Mouse (Mus musculus): ENCODE results near the gene Slc16a7.

The Slc16a7 gene

DNA sequence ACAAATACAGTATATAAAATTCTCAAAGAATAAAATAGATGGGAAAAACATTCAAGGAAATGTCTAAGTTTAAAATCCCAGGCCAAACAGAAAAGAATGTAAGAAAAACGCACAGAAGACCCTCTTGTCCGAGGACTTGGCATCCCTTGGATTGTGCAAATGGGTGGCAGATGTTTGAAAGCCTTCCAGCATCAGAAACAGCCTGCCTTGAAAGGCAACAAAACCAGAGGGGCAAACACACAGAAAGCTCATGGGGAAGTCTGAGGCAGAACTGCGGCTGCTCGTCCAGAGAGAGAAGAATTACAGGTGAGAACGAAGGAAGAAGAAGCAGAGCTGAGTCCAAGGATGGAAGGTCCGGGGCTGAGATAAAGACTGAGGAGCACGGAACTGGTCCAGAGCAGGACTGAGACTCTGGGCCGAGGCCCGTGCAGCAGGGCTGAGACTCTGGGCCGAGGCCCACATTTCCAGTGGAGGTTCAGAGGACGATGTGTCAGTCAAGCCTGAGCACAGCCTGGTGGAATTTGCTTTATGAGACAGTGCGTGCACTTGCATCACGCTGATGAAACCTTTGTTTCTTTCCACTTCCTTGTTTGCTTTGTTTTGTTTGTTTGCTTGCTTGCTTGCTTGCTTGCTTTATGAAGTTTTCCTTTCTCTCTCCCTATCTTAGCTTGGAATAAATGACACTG is 65.0 kb downstream of the Slc16a7 start:
- WGBS, result 53% methylated on average over 13 of the region's 13 CpGs

DNA sequence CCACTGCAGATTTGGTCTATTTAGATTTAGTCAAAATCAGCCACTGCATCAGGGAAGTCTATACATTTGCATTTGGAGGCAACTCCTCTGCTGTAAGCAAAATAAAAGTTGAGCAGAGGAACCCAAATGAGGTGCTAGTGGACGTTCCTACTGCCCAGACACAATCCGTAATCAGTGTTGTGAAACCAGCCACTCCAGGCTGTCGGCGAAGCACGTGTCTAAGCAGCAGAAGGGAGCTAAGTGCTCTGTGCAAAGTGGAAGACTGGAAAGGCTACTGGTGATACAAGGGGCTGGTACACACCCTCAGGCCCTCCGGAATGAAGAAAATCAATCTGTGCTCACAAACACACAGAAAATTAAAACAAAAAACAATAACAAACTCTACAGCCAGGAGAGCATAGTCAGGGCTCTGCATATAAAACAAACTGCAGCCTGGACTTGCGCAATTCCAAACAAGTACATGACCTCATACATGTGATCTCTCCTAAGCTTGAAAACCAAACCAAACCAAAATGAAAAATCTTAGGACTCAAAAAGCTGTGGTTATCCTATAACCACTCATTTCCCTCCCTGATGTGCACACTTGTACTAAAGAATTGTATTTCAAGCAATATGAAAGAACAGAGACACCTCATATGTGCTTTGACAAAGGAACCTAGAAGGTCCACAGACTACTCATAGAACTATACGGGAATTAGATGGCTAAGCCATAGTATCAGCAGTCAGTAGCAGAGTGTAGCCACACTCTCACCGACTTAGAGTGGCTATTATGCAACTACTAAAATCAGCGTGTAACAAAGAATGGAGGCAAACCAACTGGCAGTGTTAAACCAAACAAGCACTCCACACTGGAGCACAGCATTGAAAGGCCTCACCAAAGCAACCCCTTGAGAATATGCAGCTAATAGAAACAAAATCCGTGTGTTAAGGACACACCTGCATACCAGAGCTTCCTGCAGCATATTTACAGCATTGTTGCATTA is 67.5 kb downstream of the Slc16a7 start:
- WGBS, result 71% methylated on average over 11 of the region's 11 CpGs

- WGBS, result 72% methylated on average over 6 of the region's 6 CpGs
These were observed 71.9 kb downstream of the Slc16a7 start for GRCm38 (mm10) chr10:125317317-125317716.

GRCm38 (mm10) chr10:125310855-125311254 is 78.4 kb downstream of the Slc16a7 start:
- 66% methylated on average over 2 of the region's 2 CpGs for WGBS

DNA sequence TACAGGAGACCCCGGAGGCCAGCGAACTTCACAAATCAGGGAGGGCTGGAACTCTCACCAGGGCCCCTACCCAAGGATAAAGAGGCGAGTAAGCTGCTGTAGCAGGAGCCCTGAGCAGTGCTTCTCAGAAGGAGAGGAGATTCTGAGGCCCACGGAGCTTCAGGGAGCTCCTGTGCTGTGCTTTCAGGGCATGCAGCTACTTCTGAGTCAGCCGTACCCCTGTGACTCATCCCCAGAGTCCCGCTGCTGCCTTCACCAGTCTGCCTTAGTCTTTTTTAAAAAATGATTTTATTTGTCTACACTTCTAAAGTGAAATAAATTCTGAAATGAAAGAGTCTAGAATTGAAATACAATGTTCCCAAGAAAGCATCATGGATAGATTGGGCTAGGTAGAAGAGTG is 91.2 kb downstream of the Slc16a7 start:
- 60% methylated on average over 6 of the region's 6 CpGs for WGBS

GRCm38 (mm10) chr10:125290320-125290719 is 98.9 kb downstream of the Slc16a7 start:
- WGBS, result 84% methylated on average over 9 of the region's 9 CpGs

DNA sequence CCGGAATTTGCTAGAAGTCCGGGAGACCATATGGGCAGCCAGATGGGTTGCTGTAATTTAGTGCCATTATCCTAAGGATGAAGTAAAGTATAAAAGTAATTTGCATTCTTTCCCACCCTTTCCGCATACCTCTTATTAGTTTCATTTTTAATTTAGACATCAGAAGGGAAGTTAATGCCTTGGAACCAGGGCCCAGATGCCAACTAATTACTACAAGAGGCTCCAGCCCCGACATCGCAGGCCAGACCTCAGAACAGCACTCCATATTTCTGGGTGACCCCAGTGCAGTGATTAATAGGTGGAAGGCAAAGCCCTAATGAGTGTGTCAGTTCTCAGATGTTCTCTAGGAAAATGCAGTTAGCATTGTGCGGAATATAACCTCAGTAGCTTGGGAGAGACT is 100.7 kb downstream of the Slc16a7 start:
- 87% methylated on average over 6 of the region's 6 CpGs for whole genome bisulfite sequencing

GRCm38 (mm10) chr10:125285386-125285785 is 103.9 kb downstream of the Slc16a7 start:
- WGBS, result 67% methylated on average over 5 of the region's 5 CpGs

- 60% methylated on average over 12 of the region's 12 CpGs for WGBS
These were observed 114.0 kb downstream of the Slc16a7 start for GRCm38 (mm10) chr10:125275149-125275848.

DNA sequence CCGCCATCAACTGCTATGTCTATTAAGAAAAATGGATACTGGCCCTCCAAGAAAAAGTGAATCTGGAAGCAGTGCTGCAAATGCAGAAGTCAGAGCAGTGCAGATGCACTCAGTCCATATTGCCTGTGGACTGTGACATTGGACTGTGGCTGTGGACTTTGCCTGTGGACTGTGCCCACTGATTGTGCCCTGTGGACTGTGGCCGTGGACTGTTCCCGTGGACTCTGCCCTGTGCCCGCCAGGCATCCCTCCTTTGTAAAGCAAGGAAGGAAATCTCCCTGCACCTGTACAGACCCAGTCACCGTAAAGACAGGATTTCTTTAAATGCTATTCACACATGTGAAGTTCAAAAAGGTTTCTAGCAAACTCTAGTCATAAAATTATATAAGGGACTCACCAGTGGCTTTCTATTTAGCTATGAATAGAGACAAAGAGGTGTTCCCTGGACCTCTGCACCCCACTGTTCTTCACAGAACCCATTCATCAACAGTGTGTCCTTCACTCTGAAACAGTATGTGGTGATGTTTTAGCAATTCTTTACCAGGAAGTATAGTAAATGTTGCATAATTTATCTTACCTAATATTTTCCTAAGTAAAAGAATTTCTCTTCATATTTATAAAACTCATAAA is 114.6 kb downstream of the Slc16a7 start:
- 79% methylated on average over 5 of the region's 5 CpGs for WGBS

DNA sequence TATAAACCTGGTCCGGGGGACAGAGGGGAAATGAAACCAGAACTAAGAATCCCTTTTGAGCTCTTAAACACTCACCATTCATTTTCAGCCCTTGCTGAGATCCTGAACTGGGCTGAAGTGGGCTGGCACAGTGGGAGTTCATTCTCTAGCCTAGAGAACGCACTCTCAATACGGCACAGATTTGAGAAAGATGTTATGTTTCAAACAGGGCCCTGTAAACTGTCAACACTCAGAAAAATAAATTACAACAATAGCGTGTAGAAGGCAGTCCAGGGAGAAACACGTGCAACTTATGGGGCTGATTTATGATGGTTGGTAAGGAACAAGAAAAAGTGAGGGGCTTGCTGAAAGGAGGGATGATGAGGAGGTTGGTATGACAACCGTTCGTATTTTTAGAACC is 115.5 kb downstream of the Slc16a7 start:
- 50% methylated on average over 7 of the region's 7 CpGs for WGBS

- 72% methylated on average over 5 of the region's 5 CpGs for WGBS
These were observed 117.8 kb downstream of the Slc16a7 start for GRCm38 (mm10) chr10:125271448-125271847.

DNA sequence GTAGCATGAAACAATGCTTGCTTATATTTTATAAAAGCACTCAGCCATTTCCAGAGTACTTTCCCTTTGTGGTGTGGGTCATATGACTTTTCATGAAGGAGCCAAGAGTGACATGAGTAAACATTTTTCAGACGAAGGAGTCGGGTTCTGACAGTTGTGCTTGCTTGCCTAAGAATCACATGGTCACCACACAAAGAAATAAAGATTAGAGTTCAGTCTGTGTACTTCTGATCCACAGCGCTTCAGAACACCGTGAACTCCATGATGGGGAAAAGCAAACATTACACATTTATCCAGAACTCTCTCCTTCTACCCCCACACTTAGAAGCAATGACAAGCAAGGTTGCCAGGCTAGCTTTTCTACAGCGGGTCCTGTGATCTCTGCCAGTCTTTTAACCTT is 119.0 kb downstream of the Slc16a7 start:
- 66% methylated on average over 5 of the region's 5 CpGs for WGBS

- 45% methylated on average over 4 of the region's 4 CpGs for WGBS
These were observed 122.9 kb downstream of the Slc16a7 start for GRCm38 (mm10) chr10:125266322-125266721.

DNA sequence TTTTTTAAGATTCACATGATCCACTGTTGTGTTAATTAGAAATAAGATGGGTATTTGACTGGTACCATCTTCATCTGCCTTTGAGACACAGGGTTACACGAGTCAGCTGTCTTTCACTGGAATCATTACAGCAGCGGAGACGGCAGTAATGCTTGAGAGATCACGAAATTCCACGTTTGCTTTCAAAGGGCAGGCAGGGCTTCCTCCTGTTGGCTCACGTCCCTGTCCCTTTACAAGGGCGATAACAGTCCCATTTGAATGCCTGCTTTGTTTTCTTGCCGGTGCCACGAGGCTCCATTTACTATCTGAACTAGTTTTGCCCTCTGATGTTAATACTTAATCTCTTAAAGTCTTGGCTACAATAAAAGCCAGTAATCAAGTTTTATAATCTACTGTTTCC is 123.4 kb downstream of the Slc16a7 start:
- WGBS, result 54% methylated on average over 9 of the region's 9 CpGs

GRCm38 (mm10) chr10:125265467-125265866 is 123.8 kb downstream of the Slc16a7 start:
- WGBS, result 62% methylated on average over 14 of the region's 14 CpGs

DNA sequence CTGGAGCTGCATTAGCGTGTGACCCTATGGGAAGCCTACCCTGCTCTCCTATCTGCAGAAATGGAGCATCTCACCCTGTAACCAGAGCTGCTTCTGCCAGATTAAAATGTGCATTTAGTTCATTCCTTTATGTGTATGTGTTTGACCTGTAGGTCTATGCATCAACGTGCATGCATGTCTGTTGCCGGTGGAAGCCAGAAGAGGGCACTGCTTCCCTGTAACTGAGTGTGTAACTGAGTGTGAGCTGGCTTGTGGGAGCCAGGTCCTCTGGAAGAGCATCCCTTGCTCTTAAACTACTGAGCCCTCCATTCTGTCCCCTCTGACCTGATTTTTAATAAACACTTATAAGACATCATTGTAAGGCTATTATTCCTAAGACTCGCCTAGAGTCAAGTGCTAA is 124.3 kb downstream of the Slc16a7 start:
- WGBS, result 59% methylated on average over 4 of the region's 4 CpGs

- WGBS, result 94% methylated on average over 4 of the region's 4 CpGs
These were observed 133.4 kb downstream of the Slc16a7 start for GRCm38 (mm10) chr10:125255904-125256303.

DNA sequence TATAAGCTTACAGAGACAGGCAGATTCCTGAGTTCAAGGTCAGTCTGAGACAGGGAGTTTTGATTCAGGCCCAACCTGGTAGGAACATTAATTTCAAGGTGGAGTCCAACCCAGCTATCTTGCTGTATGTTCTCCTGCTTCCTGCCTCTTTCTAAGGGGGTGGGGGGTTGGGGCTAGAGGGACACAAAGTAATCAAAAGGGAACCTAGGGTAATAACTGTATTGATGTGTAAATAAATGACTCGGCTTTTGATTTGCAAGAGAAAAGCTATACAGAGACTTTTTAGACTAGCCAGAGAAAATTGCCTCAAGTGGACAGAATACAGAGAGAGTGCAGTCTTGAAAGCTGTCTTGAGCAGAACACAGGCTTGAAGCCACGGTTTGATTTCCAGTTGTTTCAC is 174.7 kb downstream of the Slc16a7 start:
- WGBS, result 65% methylated on average over 2 of the region's 2 CpGs

GRCm38 (mm10) chr10:125213805-125214204 is 175.5 kb downstream of the Slc16a7 start:
- WGBS, result 93% methylated on average over 3 of the region's 3 CpGs

GRCm38 (mm10) chr10:125187544-125187943 is 201.7 kb downstream of the Slc16a7 start:
- 56% methylated on average over 5 of the region's 5 CpGs for WGBS

- 96% methylated on average over 4 of the region's 4 CpGs for WGBS
These were observed 203.9 kb downstream of the Slc16a7 start for GRCm38 (mm10) chr10:125185387-125185786.

Measured in cerebral cortex, adult 2 months (tissue).